Mouse (Mus musculus) kidney, postnatal 0 days (tissue): Measurements from ENCODE around the gene Mllt1. TPM values are rescaled to one million over a fixed set of nuclear protein-coding genes. Genes with fewer than 3 reads are reported as not detected.
"Not testable (repeated sequence)": the region's sequence is repeated elsewhere in the genome, so short reads cannot be mapped to it uniquely, and the experiment has no call there.

ENCODE experiments used
- ATAC-seq: fragments of 200-750 bp; cut with Nextera tagmentation; replicated peaks from 2 replicates; pipeline ENCODE4 v1.8.0; 2017; ENCODE audit warnings: low read depth, moderate number of reproducible peaks, moderate TSS enrichment, moderate library complexity; ENCODE audit not compliant: low FRiP score
- DNase-seq: peaks from one replicate; pipeline ENCODE4 v3.0.0-alpha.2; 2016; ENCODE audit warnings: low spot score
- H3K27ac ChIP-seq: fragments of 300-500 bp; sonication (generic); 2 replicates; pipeline ENCODE4 v1.5.1; 2014; ENCODE audit warnings: mild to moderate bottlenecking
- H3K27me3 ChIP-seq: fragments of 300-500 bp; sonication (generic); 2 replicates; pipeline ENCODE4 v1.6.1; 2014; ENCODE audit warnings: low read length, mixed read lengths; ENCODE audit not compliant: insufficient read depth
- H3K36me3 ChIP-seq: fragments of 300-500 bp; sonication (generic); 2 replicates; pipeline ENCODE4 v1.6.1; 2014; ENCODE audit warnings: low read length, mixed read lengths; ENCODE audit not compliant: insufficient read depth
- H3K4me1 ChIP-seq: fragments of 300-500 bp; sonication (generic); replicated peaks from 2 replicates; pipeline ENCODE4 v1.6.1; 2014; ENCODE audit warnings: antibody characterized with exemption, low read length, mixed read lengths; ENCODE audit not compliant: insufficient read depth
- H3K4me2 ChIP-seq: fragments of 300-500 bp; sonication (generic); 2 replicates; pipeline ENCODE4 v1.6.1; 2014; ENCODE audit warnings: mild to moderate bottlenecking, low read length, moderate library complexity, mixed read lengths
- H3K4me3 ChIP-seq: fragments of 300-500 bp; sonication (generic); replicated peaks from 2 replicates; pipeline ENCODE4 v1.5.1; 2014; ENCODE audit warnings: low read depth, low read length
- H3K9ac ChIP-seq: fragments of 300-500 bp; sonication (generic); 2 replicates; pipeline ENCODE4 v1.6.1; 2014; ENCODE audit warnings: low read depth, low read length
- H3K9me3 ChIP-seq: fragments of 300-500 bp; sonication (generic); replicated peaks from 2 replicates; pipeline ENCODE4 v1.6.1; 2016; ENCODE audit warnings: low read length, inconsistent platforms, mixed read lengths
- CTCF ChIP-seq: IDR thresholded peaks from 2 replicates; pipeline ENCODE4 v1.5.1; 2016; ENCODE audit warnings: antibody characterized with exemption, low read depth, mild to moderate bottlenecking, moderate library complexity
- WGBS: fragments of 180-500 bp; shearing (Covaris S2); extraction: QIAGEN DNeasy Blood & Tissue Kit; methylation state at CpG from one replicate; pipeline ENCODE4 v1.1.7; 2014; 5-methylcytosine and 5-hydroxymethylcytosine counted together
- polyA plus RNA-seq: library from polyadenylated mRNA; unstranded; fragments of >200 nt; fragmentation: Nextera tagmentation; extraction: Ambion mirVana; gene quantifications from 2 replicates; pipeline ENCODE4 v1.2.1, GENCODE M21; 2015

Gene Mllt1
- polyA plus RNA-seq, 1 experiment from 2014 or later, result 27.4 TPM

DNA sequence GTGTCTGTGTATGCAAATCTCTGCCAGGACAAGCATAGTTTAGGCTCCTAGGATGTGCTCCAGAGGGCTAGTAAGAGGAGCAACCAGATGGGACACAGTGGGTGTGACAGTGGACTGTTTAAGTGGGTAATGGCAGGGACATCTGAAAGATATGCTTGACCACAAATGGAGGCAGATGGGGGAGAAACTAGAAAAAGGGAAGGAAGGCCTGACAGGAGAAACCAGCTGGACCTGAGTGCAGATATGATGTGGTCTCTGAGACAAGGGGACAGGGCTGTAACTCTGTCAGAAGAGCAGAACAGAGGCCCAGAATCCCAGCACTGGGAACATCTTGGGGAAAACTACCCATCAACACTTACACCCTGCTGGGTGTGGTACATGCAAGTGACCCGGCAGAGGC is 5.7 kb downstream of the Mllt1 start:
- H3K36me3 ChIP-seq, result no peaks in the 10 kb centered on the region
- DNase-seq, result no peak
- H3K9me3 ChIP-seq, result no peaks in the 10 kb centered on the region
- no peaks in the 10 kb centered on the region for H3K27me3 ChIP-seq
- 85% methylated on average over 1 of the region's 1 CpGs for WGBS
- no peak for ATAC-seq
- no peak overlapping the region for H3K4me2 ChIP-seq
- H3K4me1 ChIP-seq, result peaks cover 15% of the 10 kb centered on the region
- no peak overlapping the region for H3K9ac ChIP-seq
- H3K27ac ChIP-seq, result no peak overlapping the region
- no peak for TF ChIP-seq CTCF
- H3K4me3 ChIP-seq, result no peak overlapping the region

DNA sequence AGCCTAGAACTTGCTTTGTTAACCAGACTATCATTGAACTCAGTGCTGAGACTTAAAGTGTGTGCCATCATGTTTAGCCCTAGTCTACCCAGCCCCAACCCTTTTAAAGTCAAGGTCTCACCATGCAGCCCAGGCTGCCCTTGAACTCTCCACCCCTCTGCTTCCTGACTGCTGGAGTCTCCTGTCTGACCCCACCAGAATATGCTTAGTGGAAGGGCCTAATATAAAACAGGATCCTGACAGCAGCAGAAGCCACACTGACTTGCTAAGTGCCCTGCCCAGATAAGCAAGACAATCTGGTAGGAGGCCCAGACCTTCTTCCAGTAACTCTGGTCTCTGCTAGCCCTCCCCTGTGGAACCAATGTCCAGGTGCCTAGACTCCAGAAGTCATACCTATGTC is 6.1 kb downstream of the Mllt1 start:
- H3K4me1 ChIP-seq, result peaks cover 10% of the 10 kb centered on the region
- ATAC-seq, result no peak
- no peak overlapping the region for H3K9ac ChIP-seq
- H3K27ac ChIP-seq, result no peak overlapping the region
- H3K9me3 ChIP-seq, result no peaks in the 10 kb centered on the region
- TF ChIP-seq CTCF, result no peak
- no peaks in the 10 kb centered on the region for H3K36me3 ChIP-seq
- no peak for DNase-seq
- H3K27me3 ChIP-seq, result no peaks in the 10 kb centered on the region
- no peak overlapping the region for H3K4me3 ChIP-seq
- H3K4me2 ChIP-seq, result no peak overlapping the region

DNA sequence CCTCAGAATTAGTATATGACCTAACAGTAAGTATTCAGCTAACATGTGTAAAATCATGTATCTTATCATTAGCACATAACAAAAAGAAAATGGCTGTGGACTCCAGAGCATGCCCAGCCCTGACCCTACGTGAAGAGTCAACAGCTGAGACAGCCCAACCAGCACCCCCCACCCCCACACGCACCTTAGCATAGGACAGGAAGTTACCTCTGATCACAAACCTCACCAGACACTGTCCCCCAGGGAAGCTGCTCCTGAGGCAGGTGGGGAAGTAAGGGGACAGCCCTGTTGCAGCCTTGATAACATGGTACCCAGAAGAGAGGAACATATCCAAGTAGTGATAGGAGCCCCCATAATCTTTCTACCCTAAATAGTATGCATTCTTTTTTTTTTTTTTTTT is 9.2 kb downstream of the Mllt1 start:
- TF ChIP-seq CTCF, result no peak
- no peak overlapping the region for H3K9ac ChIP-seq
- H3K27me3 ChIP-seq, result no peaks in the 10 kb centered on the region
- ATAC-seq (no peak), DNase-seq (no peak)
- H3K9me3 ChIP-seq, result no peaks in the 10 kb centered on the region
- 88% methylated on average over 2 of the region's 2 CpGs for WGBS
- H3K36me3 ChIP-seq, result 0 out of 2 replicates have a peak, but pooled peaks cover 14% of the 10 kb centered on the region
- no peak overlapping the region for H3K27ac ChIP-seq
- H3K4me1 ChIP-seq, result no peaks in the 10 kb centered on the region
- H3K4me3 ChIP-seq, result no peak overlapping the region
- H3K4me2 ChIP-seq, result no peak overlapping the region

DNA sequence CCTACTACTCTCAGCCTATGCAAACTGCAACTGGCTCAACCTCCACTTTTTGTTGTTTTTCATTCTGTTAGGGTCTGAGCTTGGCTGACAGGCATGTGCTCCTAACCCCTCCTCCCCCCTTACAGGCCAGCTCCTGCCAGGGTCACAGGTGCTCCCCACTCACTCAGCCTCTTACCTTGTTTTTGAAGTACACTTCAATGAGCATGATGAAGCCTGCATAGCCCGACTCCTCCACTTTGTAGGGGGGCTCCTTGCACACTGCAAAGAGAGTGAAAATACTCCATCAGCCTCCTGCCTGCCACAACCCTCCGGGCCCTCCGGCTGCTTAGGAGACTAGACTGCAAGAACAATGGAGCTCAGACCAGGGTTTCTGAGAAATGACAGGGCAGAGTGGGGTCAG is 15.5 kb downstream of the Mllt1 start:
- Histone ChIP-seq H3K27me3 (no peaks in the 10 kb centered on the region), H3K27ac (no peak overlapping the region), H3K9me3 (no peaks in the 10 kb centered on the region), H3K9ac (no peak overlapping the region), H3K36me3 (peaks cover 40% of the 10 kb centered on the region), H3K4me1 (no peaks in the 10 kb centered on the region), H3K4me2 (no peak overlapping the region), H3K4me3 (no peak overlapping the region)
- DNase-seq (no peak), ATAC-seq (no peak)
- 70% methylated on average over 3 of the region's 3 CpGs for WGBS
- TF ChIP-seq CTCF, result no peak

DNA sequence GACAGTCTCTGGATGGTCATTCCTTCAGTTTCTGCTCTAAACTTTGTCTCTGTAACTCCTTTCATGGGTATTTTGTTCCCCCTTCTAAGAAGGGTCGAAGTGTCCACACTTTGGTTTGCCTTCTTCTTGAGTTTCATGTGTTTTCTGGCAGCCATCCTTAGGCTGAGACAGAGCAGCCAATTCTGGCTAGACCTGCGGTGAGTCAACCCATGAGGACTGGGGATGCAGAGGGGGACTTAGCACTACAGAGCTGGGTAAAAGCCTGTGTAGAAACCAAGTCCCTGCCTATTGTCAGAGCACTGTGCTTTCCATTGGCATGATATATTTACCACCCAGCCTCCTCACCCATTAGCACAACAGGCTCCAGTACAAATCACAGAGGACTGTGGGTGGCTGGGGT is 18.0 kb downstream of the Mllt1 start:
- Histone ChIP-seq H3K9ac (no peak overlapping the region), H3K9me3 (no peaks in the 10 kb centered on the region), H3K36me3 (peaks cover 34% of the 10 kb centered on the region), H3K4me3 (no peak overlapping the region), H3K27me3 (no peaks in the 10 kb centered on the region), H3K4me1 (no peaks in the 10 kb centered on the region), H3K27ac (no peak overlapping the region), H3K4me2 (no peak overlapping the region)
- TF ChIP-seq CTCF, result no peak
- ATAC-seq (no peak), DNase-seq (no peak)
- WGBS, result 89% methylated on average over 2 of the region's 2 CpGs

DNA sequence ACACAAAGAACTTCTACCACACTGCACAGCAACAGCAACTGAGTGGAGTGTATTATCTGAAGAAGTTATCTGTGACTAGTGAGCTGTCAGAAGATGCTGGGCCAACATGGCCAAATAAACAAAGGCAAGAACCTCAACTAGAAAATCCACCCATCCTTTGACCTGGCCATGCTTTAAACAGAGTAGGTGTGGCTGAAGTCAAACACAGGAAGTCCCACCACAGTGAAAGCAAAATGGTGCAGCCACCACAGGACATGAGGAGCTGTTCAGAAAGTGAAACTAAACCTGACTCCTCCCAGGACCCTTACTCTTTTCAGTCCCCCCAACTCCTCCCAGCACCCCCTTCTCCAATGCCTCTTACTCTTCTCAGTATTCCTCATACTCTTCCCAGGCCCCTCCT is 21.8 kb downstream of the Mllt1 start:
- TF ChIP-seq CTCF, result no peak
- H3K27ac ChIP-seq, result no peak overlapping the region
- H3K4me2 ChIP-seq, result no peak overlapping the region
- no peaks in the 10 kb centered on the region for H3K9me3 ChIP-seq
- H3K27me3 ChIP-seq, result no peaks in the 10 kb centered on the region
- no peaks in the 10 kb centered on the region for H3K4me1 ChIP-seq
- ATAC-seq (no peak), DNase-seq (no peak)
- peaks cover 37% of the 10 kb centered on the region; the same call in 1 of the 2 replicates for H3K36me3 ChIP-seq
- no peak overlapping the region for H3K9ac ChIP-seq
- H3K4me3 ChIP-seq, result no peak overlapping the region

DNA sequence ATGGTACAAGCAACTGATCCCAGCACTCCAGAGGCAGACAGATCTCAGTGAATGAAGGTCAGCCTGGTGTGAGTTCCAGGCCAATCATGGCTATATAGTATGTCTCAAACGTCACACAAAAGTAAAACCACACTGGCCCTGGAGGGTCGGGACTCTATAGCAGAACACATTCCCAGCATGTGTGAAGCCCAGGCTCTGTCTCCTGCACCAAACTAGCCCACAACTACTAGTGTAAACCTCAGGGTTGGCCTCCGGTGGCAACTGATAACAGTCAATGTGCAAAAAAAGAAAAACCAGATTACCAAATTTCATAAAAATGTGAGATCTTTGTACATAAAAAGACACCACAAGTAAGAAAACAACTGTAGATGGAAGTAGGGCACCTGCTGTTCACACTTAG is 22.2 kb downstream of the Mllt1 start:
- DNase-seq (no peak), ATAC-seq (no peak)
- H3K9me3 ChIP-seq, result no peaks in the 10 kb centered on the region
- peaks cover 35% of the 10 kb centered on the region; the same call in 1 of the 2 replicates for H3K36me3 ChIP-seq
- H3K4me1 ChIP-seq, result no peaks in the 10 kb centered on the region
- H3K27me3 ChIP-seq, result no peaks in the 10 kb centered on the region
- WGBS, result 90% methylated on average over 3 of the region's 3 CpGs
- H3K9ac ChIP-seq, result no peak overlapping the region
- TF ChIP-seq CTCF, result no peak
- H3K4me3 ChIP-seq, result no peak overlapping the region
- no peak overlapping the region for H3K4me2 ChIP-seq
- H3K27ac ChIP-seq, result no peak overlapping the region

DNA sequence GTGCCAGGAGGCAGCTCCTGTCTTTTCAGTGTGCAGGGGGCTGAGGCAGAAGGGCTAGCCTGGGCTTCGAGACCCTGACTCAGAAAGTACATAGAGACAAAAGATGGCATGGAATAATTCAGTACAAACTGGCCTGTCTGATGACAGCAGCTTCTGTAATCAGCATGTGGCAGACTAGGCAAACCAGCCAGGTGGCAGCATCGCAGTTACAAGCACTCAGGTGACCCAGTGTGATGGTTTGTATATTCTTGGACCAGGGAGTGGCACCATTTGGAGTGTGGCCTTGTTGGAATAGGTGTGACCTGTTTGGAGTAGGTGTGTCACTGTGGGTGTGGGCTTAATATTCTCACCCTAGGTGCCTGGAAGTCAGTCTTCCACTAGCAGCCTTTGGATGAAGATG is 25.5 kb downstream of the Mllt1 start:
- H3K4me1 ChIP-seq, H3K9me3 ChIP-seq, H3K27ac ChIP-seq, H3K4me3 ChIP-seq, DNase-seq, H3K9ac ChIP-seq, H3K4me2 ChIP-seq, ATAC-seq, H3K27me3 ChIP-seq: not testable (repeated sequence)
- WGBS, result 96% methylated on average over 2 of the region's 2 CpGs
- peaks cover 28% of the 10 kb centered on the region; the same call in 1 of the 2 replicates for H3K36me3 ChIP-seq
